Mouse (Mus musculus) bone marrow macrophage, adult 2 months (primary cell): ENCODE results near the gene Dram2.

Source experiments
- CTCF ChIP-seq: IDR thresholded peaks from 2 replicates; pipeline ENCODE4 v1.5.1; 2012; ENCODE audit warnings: low read depth, mild to moderate bottlenecking, low read length, moderate library complexity
- POLR2A ChIP-seq: IDR thresholded peaks from 2 replicates; pipeline ENCODE4 v1.6.1; 2012; ENCODE audit warnings: mild to moderate bottlenecking, low read depth, low read length, borderline replicate concordance

GRCm38 (mm10) chr3:106555743-106556250 is 8.2 kb downstream of the Dram2 start:
- TF ChIP-seq POLR2A (no peak), CTCF (no peak)
